8 mouse cellular contexts compared by ENCODE assay signal in the genomic region with DNA sequence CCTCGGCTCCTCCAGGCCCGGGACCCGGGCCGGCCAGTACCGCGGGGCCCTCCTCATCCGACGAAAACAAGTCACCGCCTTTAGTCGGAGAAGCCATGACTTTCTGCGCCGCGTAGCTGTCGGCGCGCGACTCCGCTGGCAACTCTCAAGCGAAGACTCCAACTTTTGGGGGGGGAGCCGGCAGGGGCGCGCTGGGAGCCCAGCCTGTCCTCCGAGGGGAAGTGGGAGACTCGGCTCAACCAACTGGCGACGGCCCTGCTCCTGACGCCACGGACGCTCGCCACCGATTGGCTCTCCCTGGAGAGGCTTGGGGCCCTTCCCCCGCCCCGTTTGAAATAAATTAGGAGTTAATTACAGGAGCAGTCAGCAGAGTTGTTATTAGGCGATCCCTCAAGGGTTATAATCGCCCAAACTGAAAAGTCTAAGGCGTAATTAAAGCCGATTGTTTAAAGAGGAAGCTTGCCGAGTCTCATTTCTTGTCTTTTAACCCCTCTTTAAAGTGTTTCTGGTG. TPM values are rescaled to one million over a fixed set of nuclear protein-coding genes. Genes with fewer than 3 reads are reported as not detected.
DNase-seq lines count a peak whose midpoint lies in the region; ATAC-seq and TF ChIP-seq lines count a peak whose summit lies in the region.

A gene (minus strand): TSS at position 461 of the 511 bp plus-strand sequence.

- no peaks in the 10 kb centered on the region for H3K9me3 ChIP-seq in hindbrain, embryonic 13.5 days

- no peak for TF ChIP-seq POLR2A in testis, adult 2 months (IDR thresholded peaks at IDR 0.05; ENCODE audit: control insufficient read depth, low read depth, low read length)

- peak within 1 kb of the TSS; percentile 49 for H3K4me3 ChIP-seq in hindbrain, embryonic 13.5 days
- H3K4me3 ChIP-seq in left cerebral cortex, adult 2 months = peak within 1 kb of the TSS; percentile 29
- peak within 1 kb of the TSS; percentile 61 for H3K4me3 ChIP-seq in testis, adult 2 months (ENCODE audit: control insufficient read depth, low read depth, low read length)

- H3K4me2 ChIP-seq in hindbrain, embryonic 13.5 days = peak within 1 kb of the TSS; percentile 80

- TF ChIP-seq CTCF in left cerebral cortex, adult 2 months (IDR thresholded peaks at IDR 0.05) = no peak
- no peak for TF ChIP-seq CTCF in testis, adult 2 months (IDR thresholded peaks at IDR 0.05; ENCODE audit: control insufficient read depth, insufficient read depth, insufficient replicate concordance, low read depth, low read length)

- H3K9ac ChIP-seq in hindbrain, embryonic 13.5 days = peak within 1 kb of the TSS; percentile 71

- WGBS in hindbrain, embryonic 13.5 days = under 1% methylated on average over 38 of the region's 38 CpGs

- intact Hi-C loops in left cerebral cortex, adult 2 months (cut with DNase I) = no loop called here

- H3K27me3 ChIP-seq in hindbrain, embryonic 13.5 days = peaks cover 99% of the 10 kb centered on the region
- H3K27me3 ChIP-seq in testis, adult 2 months (ENCODE audit: control insufficient read depth, insufficient read depth, low read length) = peaks cover 10% of the 10 kb centered on the region

- 0 out of 2 replicates have a peak within 1 kb of the TSS, but pooled peaks have one; percentile 41 for H3K27ac ChIP-seq in hindbrain, embryonic 13.5 days
- no peak within 1 kb of the TSS for H3K27ac ChIP-seq in left cerebral cortex, adult 2 months
- no peak within 1 kb of the TSS for H3K27ac ChIP-seq in testis, adult 2 months (ENCODE audit: control insufficient read depth, insufficient read depth, low read depth, low read length)

- no peaks in the 10 kb centered on the region for H3K36me3 ChIP-seq in hindbrain, embryonic 13.5 days
- H3K36me3 ChIP-seq in testis, adult 2 months (ENCODE audit: control insufficient read depth, insufficient read depth, low read length) = no peaks in the 10 kb centered on the region

- peak; percentile 90 for ATAC-seq in hindbrain, embryonic 13.5 days (ENCODE audit: low FRiP score)
- peak; percentile 55 for ATAC-seq in megakaryocyte-erythroid progenitor cell, adult 5-6 weeks (replicated peaks; ENCODE audit: low FRiP score, low TSS enrichment, poor library complexity, severe bottlenecking)

- peak; percentile 87 for DNase-seq in adrenal gland, adult 2 months
- DNase-seq in cerebellum, adult 9-10 months = peak; percentile 22
- peak; percentile 80 for DNase-seq in forelimb bud, embryonic 11.5 days (ENCODE audit: low read depth, low spot score)
- peak in 1 of 2 experiments; percentile 21 for DNase-seq in left cerebral cortex, adult 2 months (ENCODE audit: extremely low spot score in 1 of 2, low spot score in 2 of 2)
- no peak for DNase-seq in thymus, postnatal 10 days (ENCODE audit: low spot score in 2 of 2)

- peaks cover 33% of the 10 kb centered on the region for H3K4me1 ChIP-seq in hindbrain, embryonic 13.5 days (replicated peaks)
- peaks cover 14% of the 10 kb centered on the region for H3K4me1 ChIP-seq in testis, adult 2 months (ENCODE audit: control insufficient read depth, insufficient read depth, low read length)

RNA-seq across cellular contexts. Expression of the gene that starts here (rescaled TPM):
- under 1 TPM; 0.14 to 0.69 TPM for total RNA-seq in adrenal gland, adult 2 months (2021)
- 0.75 and 1.1 TPM in 2 replicates for polyA plus RNA-seq in adrenal gland, adult 2 months (2012; rRNA removed)
- polyA plus RNA-seq in hindbrain, embryonic 13.5 days (2015; fragmentation: Nextera tagmentation; extraction: Ambion mirVana) = 7.5 and 8.3 TPM in 2 replicates
- under 1 TPM; 0.23 to 0.50 TPM for total RNA-seq in left cerebral cortex, adult 2 months (2021)
- total RNA-seq in megakaryocyte-erythroid progenitor cell, adult 5-6 weeks (2014; fragmentation: Nextera tagmentation) = not detected in 2 replicates
- total RNA-seq in megakaryocyte-erythroid progenitor cell, adult 5-6 weeks (2017) = not detected in 2 replicates
- 0.54 and 0.58 TPM in 2 replicates for polyA plus RNA-seq in testis, adult 2 months (2012; rRNA removed)

Comparison
In these comparisons a context has a peak if more than half of its experiments do, and no peak if none do; other contexts are left out.
1. Peak in ATAC-seq in megakaryocyte-erythroid progenitor cell, adult 5-6 weeks; RNA of the gene not detected or under 1 TPM.
2. DNase-seq: peak in adrenal gland, adult 2 months (single experiment), cerebellum, adult 9-10 months (single experiment) and forelimb bud, embryonic 11.5 days (single experiment); none in thymus, postnatal 10 days (0 of 2).
3. Peak in every context shown above with its lines, with median percentiles within 50 percentile points of each other: H3K4me3 ChIP-seq.